Mouse (Mus musculus): Measurements from ENCODE around the gene Ino80e. TPM values are rescaled to one million over a fixed set of nuclear protein-coding genes. Genes with fewer than 3 reads are reported as not detected.

Ino80e gene
- 54.5 and 56.4 TPM in 2 replicates for polyA plus RNA-seq (2015; fragmentation: Nextera tagmentation; extraction: Ambion mirVana)

GRCm38 (mm10) chr7:126862147-126862784 lies at the start of gene Ino80e:
Gene Ino80e, minus strand, starts transcription at chr7:126862377.

GRCm38 (mm10) chr7:126884286-126885164 lies 22.3 kb upstream of the Ino80e start, which contains the start of gene Taok2:
Gene Taok2, minus strand, starts transcription at chr7:126884703.

GRCm38 (mm10) chr7:126861429-126862130 lies 597 bp downstream of the Ino80e start, which contains the start of gene Hirip3:
Gene Hirip3, plus strand, starts transcription at chr7:126861972.

GRCm38 (mm10) chr7:126847116-126847420 lies 15.1 kb downstream of the Ino80e start, which contains the start of gene Doc2a:
Gene Doc2a, plus strand, starts transcription at chr7:126847416.

GRCm38 (mm10) chr7:126831539-126831938 lies 30.6 kb downstream of the Ino80e start, which contains the start of gene 4930451I11Rik:
Gene 4930451I11Rik, minus strand, starts transcription at chr7:126831639.

Other genes with a start within 250 kb of the Ino80e start
- 14.0 and 15.6 TPM in 2 replicates for gene Nupr1, start 231.5 kb downstream of the Ino80e start, polyA plus RNA-seq (2015; fragmentation: Nextera tagmentation; extraction: Ambion mirVana)
- 32.5 and 37.4 TPM in 2 replicates for gene Sgf29, start 213.1 kb downstream of the Ino80e start, polyA plus RNA-seq (2015; fragmentation: Nextera tagmentation; extraction: Ambion mirVana)
- gene Sult1a1, start 185.9 kb downstream of the Ino80e start, polyA plus RNA-seq (2015; fragmentation: Nextera tagmentation; extraction: Ambion mirVana): 10.9 and 15.1 TPM in 2 replicates
- 142 and 152 TPM in 2 replicates for gene Bola2, start 167.0 kb downstream of the Ino80e start, polyA plus RNA-seq (2015; fragmentation: Nextera tagmentation; extraction: Ambion mirVana)
- gene Slx1b, start 166.6 kb downstream of the Ino80e start, polyA plus RNA-seq (2015; fragmentation: Nextera tagmentation; extraction: Ambion mirVana): 3.1 and 4.5 TPM in 2 replicates
- 226 and 316 TPM in 2 replicates for gene Coro1a, start 154.6 kb downstream of the Ino80e start, polyA plus RNA-seq (2015; fragmentation: Nextera tagmentation; extraction: Ambion mirVana)
- gene Mapk3, start 102.8 kb downstream of the Ino80e start, polyA plus RNA-seq (2015; fragmentation: Nextera tagmentation; extraction: Ambion mirVana): 46.8 and 62.2 TPM in 2 replicates
- gene Gdpd3, start 96.0 kb downstream of the Ino80e start, polyA plus RNA-seq (2015; fragmentation: Nextera tagmentation; extraction: Ambion mirVana): 4.7 and 6.9 TPM in 2 replicates
- 155 and 172 TPM in 2 replicates for gene Ypel3, start 85.4 kb downstream of the Ino80e start, polyA plus RNA-seq (2015; fragmentation: Nextera tagmentation; extraction: Ambion mirVana)
- gene Tbx6, start 80.9 kb downstream of the Ino80e start, polyA plus RNA-seq (2015; fragmentation: Nextera tagmentation; extraction: Ambion mirVana): 0.81 and 1.0 TPM in 2 replicates
- 134 and 141 TPM in 2 replicates for gene Ppp4c, start 69.9 kb downstream of the Ino80e start, polyA plus RNA-seq (2015; fragmentation: Nextera tagmentation; extraction: Ambion mirVana)
- gene Fam57b, start 64.7 kb downstream of the Ino80e start, polyA plus RNA-seq (2015; fragmentation: Nextera tagmentation; extraction: Ambion mirVana): 0.16 TPM in 1 of 2 replicates, not detected in the other
- not detected in 2 replicates for gene 4930451I11Rik, start 30.7 kb downstream of the Ino80e start, polyA plus RNA-seq (2015; fragmentation: Nextera tagmentation; extraction: Ambion mirVana)
- not detected in 2 replicates for gene Doc2a, start 15.0 kb downstream of the Ino80e start, polyA plus RNA-seq (2015; fragmentation: Nextera tagmentation; extraction: Ambion mirVana)
- 22.2 and 23.3 TPM in 2 replicates for gene Hirip3, start 405 bp downstream of the Ino80e start, polyA plus RNA-seq (2015; fragmentation: Nextera tagmentation; extraction: Ambion mirVana)
- gene Taok2, start 22.3 kb upstream of the Ino80e start, polyA plus RNA-seq (2015; fragmentation: Nextera tagmentation; extraction: Ambion mirVana): 16.8 and 21.7 TPM in 2 replicates
- 27.2 and 31.4 TPM in 2 replicates for gene Tmem219, start 60.5 kb upstream of the Ino80e start, polyA plus RNA-seq (2015; fragmentation: Nextera tagmentation; extraction: Ambion mirVana)
- gene Kctd13, start 66.5 kb upstream of the Ino80e start, polyA plus RNA-seq (2015; fragmentation: Nextera tagmentation; extraction: Ambion mirVana): 9.0 and 9.3 TPM in 2 replicates
- gene Asphd1, start 87.2 kb upstream of the Ino80e start, polyA plus RNA-seq (2015; fragmentation: Nextera tagmentation; extraction: Ambion mirVana): 0.12 TPM in 1 of 2 replicates, not detected in the other
- gene Sez6l2, start 88.2 kb upstream of the Ino80e start, polyA plus RNA-seq (2015; fragmentation: Nextera tagmentation; extraction: Ambion mirVana): 0.34 and 0.40 TPM in 2 replicates
- gene Cdipt, start 113.5 kb upstream of the Ino80e start, polyA plus RNA-seq (2015; fragmentation: Nextera tagmentation; extraction: Ambion mirVana): 56.1 and 61.1 TPM in 2 replicates
- 1.4 and 2.3 TPM in 2 replicates for gene Cdiptos, start 113.7 kb upstream of the Ino80e start, polyA plus RNA-seq (2015; fragmentation: Nextera tagmentation; extraction: Ambion mirVana)
- 13.4 and 15.9 TPM in 2 replicates for gene Mvp, start 152.2 kb upstream of the Ino80e start, polyA plus RNA-seq (2015; fragmentation: Nextera tagmentation; extraction: Ambion mirVana)
- gene Pagr1b, start 154.1 kb upstream of the Ino80e start, polyA plus RNA-seq (2015; fragmentation: Nextera tagmentation; extraction: Ambion mirVana): not detected in 2 replicates
- gene Pagr1a, start 155.0 kb upstream of the Ino80e start, polyA plus RNA-seq (2015; fragmentation: Nextera tagmentation; extraction: Ambion mirVana): 32.5 and 43.1 TPM in 2 replicates
- gene Gm42742, start 158.7 kb upstream of the Ino80e start, polyA plus RNA-seq (2015; fragmentation: Nextera tagmentation; extraction: Ambion mirVana): 3.7 and 10.6 TPM in 2 replicates
- 0.55 and 0.86 TPM in 2 replicates for gene Prrt2, start 158.8 kb upstream of the Ino80e start, polyA plus RNA-seq (2015; fragmentation: Nextera tagmentation; extraction: Ambion mirVana)
- 47.2 and 48.3 TPM in 2 replicates for gene Maz, start 164.7 kb upstream of the Ino80e start, polyA plus RNA-seq (2015; fragmentation: Nextera tagmentation; extraction: Ambion mirVana)
- gene Kif22, start 180.1 kb upstream of the Ino80e start, polyA plus RNA-seq (2015; fragmentation: Nextera tagmentation; extraction: Ambion mirVana): 109 and 120 TPM in 2 replicates
- gene Zg16, start 225.0 kb upstream of the Ino80e start, polyA plus RNA-seq (2015; fragmentation: Nextera tagmentation; extraction: Ambion mirVana): 10.1 and 23.2 TPM in 2 replicates
- gene AI467606, start 229.0 kb upstream of the Ino80e start, polyA plus RNA-seq (2015; fragmentation: Nextera tagmentation; extraction: Ambion mirVana): 24.3 and 30.3 TPM in 2 replicates